Mouse (Mus musculus) hindbrain, embryonic 14.5 days (tissue): ENCODE data around the gene Amph. TPM values are rescaled to one million over a fixed set of nuclear protein-coding genes. Genes with fewer than 3 reads are reported as not detected.
"Not testable (repeated sequence)": the region's sequence is repeated elsewhere in the genome, so short reads cannot be mapped to it uniquely, and the experiment has no call there.

Experiments used
- ATAC-seq: fragments of 200-750 bp; cut with Nextera tagmentation; 2 replicates; pipeline ENCODE4 v1.8.0; 2017; ENCODE audit warnings: moderate number of reproducible peaks, mild to moderate bottlenecking, moderate TSS enrichment, moderate library complexity; ENCODE audit not compliant: low FRiP score
- DNase-seq: peaks from one replicate; pipeline ENCODE4 v3.0.0-alpha.2; 2015; ENCODE audit warnings: low spot score
- H3K27ac ChIP-seq: fragments of 300-500 bp; sonication (generic); 2 replicates; pipeline ENCODE4 v1.5.1; 2014; ENCODE audit warnings: mild to moderate bottlenecking, moderate library complexity
- H3K27me3 ChIP-seq: fragments of 300-500 bp; sonication (generic); 2 replicates; pipeline ENCODE4 v1.6.1; 2014; ENCODE audit warnings: mild to moderate bottlenecking, low read length, mixed read lengths; ENCODE audit not compliant: control insufficient read depth, insufficient read depth
- H3K36me3 ChIP-seq: fragments of 300-500 bp; sonication (generic); replicated peaks from 2 replicates; pipeline ENCODE4 v1.6.1; 2014; ENCODE audit not compliant: control insufficient read depth, insufficient read depth
- H3K4me1 ChIP-seq: fragments of 300-500 bp; sonication (generic); replicated peaks from 2 replicates; pipeline ENCODE4 v1.6.1; 2014; ENCODE audit warnings: antibody characterized with exemption, low read length, mixed read lengths; ENCODE audit not compliant: control insufficient read depth, insufficient read depth
- H3K4me2 ChIP-seq: fragments of 300-500 bp; sonication (generic); replicated peaks from 2 replicates; pipeline ENCODE4 v1.6.1; 2014; ENCODE audit warnings: mild to moderate bottlenecking, moderate library complexity
- H3K4me3 ChIP-seq: fragments of 300-500 bp; sonication (generic); replicated peaks from 2 replicates; pipeline ENCODE4 v1.5.1; 2014; ENCODE audit warnings: mild to moderate bottlenecking, low read length
- H3K9ac ChIP-seq: fragments of 300-500 bp; sonication (generic); 2 replicates; pipeline ENCODE4 v1.6.1; 2014
- H3K9me3 ChIP-seq: fragments of 300-500 bp; sonication (generic); 2 replicates; pipeline ENCODE4 v1.6.1; 2016; ENCODE audit warnings: low read length; ENCODE audit not compliant: control insufficient read depth
- WGBS: fragments of 180-500 bp; shearing (Covaris S2); extraction: QIAGEN DNeasy Blood & Tissue Kit; methylation state at CpG from one replicate; pipeline ENCODE4 v1.1.7; 2014; 5-methylcytosine and 5-hydroxymethylcytosine counted together
- polyA plus RNA-seq: library from polyadenylated mRNA; unstranded; fragments of >200 nt; fragmentation: Nextera tagmentation; extraction: Ambion mirVana; gene quantifications from 2 replicates; pipeline ENCODE4 v1.2.1, GENCODE M21; 2014

Gene Amph
- polyA plus RNA-seq = 76.8 and 88.0 TPM in 2 replicates

DNA sequence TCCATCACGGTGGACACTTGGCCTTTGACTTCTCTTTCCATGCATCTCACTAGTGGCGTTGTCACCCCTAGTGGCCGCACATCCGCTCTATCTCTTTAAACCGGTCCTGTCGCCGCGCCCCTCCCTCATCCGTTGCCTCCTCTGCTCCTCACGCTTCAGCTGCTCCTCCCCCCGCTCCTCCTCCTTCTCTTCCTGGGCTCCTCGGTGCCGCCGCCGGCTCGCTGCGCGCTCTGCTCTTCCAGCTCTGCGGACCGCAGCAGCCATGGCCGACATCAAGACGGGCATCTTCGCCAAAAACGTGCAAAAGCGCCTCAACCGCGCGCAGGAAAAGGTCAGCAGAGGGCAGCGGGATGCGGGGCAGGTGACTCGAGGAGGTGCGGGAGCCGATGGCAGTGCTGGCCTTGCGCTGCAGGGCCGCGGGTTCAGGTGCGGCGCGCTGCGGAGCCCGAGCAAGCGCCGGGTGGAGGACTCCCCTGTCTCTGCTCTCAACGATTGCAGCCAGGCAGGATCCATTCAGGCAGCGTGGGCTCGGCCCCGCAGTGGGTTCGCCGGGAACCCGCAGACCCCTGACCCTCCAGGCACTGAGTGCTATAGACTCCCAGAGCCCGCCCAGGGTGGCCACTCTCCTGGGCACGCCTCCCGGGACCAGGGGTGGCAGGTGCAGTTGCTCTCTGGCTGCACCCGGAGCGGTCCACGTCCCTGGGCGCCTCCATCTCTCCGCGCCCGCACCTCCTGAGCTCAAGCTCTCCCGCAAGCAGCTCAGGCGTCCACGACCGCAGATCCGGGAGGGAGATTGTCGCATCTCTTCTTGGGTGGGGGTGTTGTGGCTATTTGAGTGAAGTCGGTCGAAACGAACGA lies at the start of gene Amph:
Gene Amph, plus strand, starts transcription at position 35 of the 858 bp plus-strand sequence.
- peak within 1 kb of the TSS; percentile 84 for H3K9ac ChIP-seq
- H3K4me3 ChIP-seq = peak within 1 kb of the TSS; percentile 81
- no peaks in the 10 kb centered on the region for H3K36me3 ChIP-seq
- under 1% methylated on average over 70 of the region's 70 CpGs for WGBS
- peak; percentile 97 for ATAC-seq
- peak within 1 kb of the TSS; percentile 55 for H3K4me2 ChIP-seq
- peaks cover 16% of the 10 kb centered on the region; the same call in 1 of the 2 replicates for H3K4me1 ChIP-seq
- no peaks in the 10 kb centered on the region for H3K9me3 ChIP-seq
- H3K27me3 ChIP-seq = no peaks in the 10 kb centered on the region
- peak; percentile 80 for DNase-seq
- H3K27ac ChIP-seq = peak within 1 kb of the TSS; percentile 91

DNA sequence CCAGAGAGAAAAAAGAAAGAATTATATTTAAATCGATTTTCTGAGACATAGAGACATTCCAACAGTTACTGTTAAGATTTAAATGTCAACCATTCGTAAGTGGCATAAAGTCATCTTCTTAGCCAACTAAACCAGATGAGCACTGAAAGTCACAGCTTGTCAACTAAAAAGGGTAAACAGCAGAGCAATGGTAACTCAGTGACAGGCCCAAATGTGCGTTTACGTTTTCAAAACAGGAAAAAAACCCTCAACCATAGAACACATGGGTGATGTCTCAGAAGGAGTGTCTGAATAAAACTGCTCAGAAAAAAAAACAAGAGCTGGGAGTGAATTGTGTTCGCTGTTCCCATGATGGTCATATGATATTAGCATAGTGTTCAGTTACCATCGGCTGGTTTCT lies 44.4 kb upstream of the Amph start:
- Histone ChIP-seq H3K4me1 (no peaks in the 10 kb centered on the region), H3K9me3 (no peaks in the 10 kb centered on the region), H3K36me3 (no peaks in the 10 kb centered on the region), H3K4me3 (no peak overlapping the region), H3K27me3 (no peaks in the 10 kb centered on the region), H3K9ac (no peak overlapping the region), H3K27ac (no peak overlapping the region), H3K4me2 (no peak overlapping the region)
- 93% methylated on average over 6 of the region's 6 CpGs for WGBS
- DNase-seq (no peak), ATAC-seq (no peak)

DNA sequence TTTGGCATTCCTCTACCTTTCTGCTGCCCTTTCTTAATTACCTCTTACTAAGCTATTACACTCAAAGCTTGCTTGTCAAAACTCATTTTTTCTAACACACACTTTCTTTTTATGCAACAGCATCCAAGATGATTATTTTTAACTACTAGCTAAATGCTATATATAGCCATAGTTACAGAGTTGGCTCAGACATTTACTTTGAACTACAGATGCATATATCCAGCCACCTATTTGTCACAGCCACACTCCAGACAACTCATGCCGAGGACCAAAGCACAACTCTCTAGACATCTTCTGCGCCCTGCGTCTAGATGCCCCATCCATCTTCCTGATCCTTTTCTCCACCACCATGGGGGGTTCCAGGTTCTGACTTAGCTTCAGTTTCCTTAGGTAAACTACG lies 33.2 kb upstream of the Amph start:
- Histone ChIP-seq H3K36me3 (no peaks in the 10 kb centered on the region), H3K4me3 (no peak overlapping the region), H3K9me3 (no peaks in the 10 kb centered on the region), H3K9ac (no peak overlapping the region), H3K4me2 (no peak overlapping the region), H3K27ac (no peak overlapping the region), H3K27me3 (no peaks in the 10 kb centered on the region), H3K4me1 (no peaks in the 10 kb centered on the region)
- 72% methylated on average over 4 of the region's 4 CpGs for WGBS
- no peak for ATAC-seq
- no peak for DNase-seq

DNA sequence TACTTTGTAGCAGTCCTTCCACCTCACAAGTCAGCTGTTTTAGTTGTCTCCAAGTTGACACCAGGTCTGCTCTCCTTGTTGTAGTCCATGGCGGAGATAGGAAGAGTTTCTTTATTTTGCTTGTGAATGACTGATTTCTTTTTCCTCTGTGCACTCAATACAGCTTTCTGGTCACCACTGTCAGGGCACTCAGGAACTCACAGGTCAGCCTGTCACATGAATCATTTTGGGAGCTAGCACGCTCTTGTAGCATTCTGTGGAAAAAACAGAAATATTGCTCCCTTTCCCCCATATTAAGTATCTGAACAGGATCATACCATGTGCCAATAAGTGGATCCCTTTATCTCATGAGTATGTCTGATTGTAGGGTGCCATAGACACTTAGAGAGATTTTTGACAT lies 14.8 kb upstream of the Amph start:
- not testable (repeated sequence) for H3K27ac ChIP-seq, H3K4me3 ChIP-seq, H3K9ac ChIP-seq, H3K36me3 ChIP-seq, H3K9me3 ChIP-seq, H3K4me2 ChIP-seq, H3K27me3 ChIP-seq, H3K4me1 ChIP-seq, ATAC-seq, DNase-seq
- WGBS = 64% methylated on average over 1 of the region's 2 CpGs

DNA sequence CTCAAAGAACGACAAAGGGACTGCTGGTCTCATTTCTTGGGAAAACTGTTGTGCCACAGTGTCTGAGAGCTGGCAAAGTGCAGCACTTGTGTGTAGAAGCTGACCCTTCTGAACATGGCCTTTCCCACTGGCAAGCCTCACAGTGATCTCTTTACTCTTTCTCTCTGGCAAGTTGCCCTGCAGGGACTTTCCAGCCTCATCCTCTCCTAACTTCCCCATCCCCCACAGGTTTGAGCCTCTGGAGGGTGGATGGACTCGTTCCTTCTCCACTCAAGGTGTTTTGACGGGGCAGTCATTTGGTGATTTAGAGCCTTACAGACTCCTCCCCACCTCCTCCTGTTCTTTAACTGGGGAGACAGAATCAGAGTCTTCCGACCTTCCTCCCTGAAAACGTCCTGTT lies 319 bp upstream of the Amph start:
- no peak for DNase-seq
- Histone ChIP-seq H3K9me3 (no peaks in the 10 kb centered on the region), H3K27ac (0 out of 2 replicates have a peak overlapping the region, but pooled peaks have one; percentile 91), H3K4me3 (peak overlapping the region; percentile 81), H3K36me3 (no peaks in the 10 kb centered on the region), H3K4me1 (peaks cover 10% of the 10 kb centered on the region; the same call in 1 of the 2 replicates), H3K4me2 (peak overlapping the region; percentile 55), H3K9ac (peak overlapping the region; percentile 84), H3K27me3 (no peaks in the 10 kb centered on the region)
- no peak; the same call in 1 of the 2 replicates for ATAC-seq
- WGBS = 13% methylated on average over 5 of the region's 5 CpGs

DNA sequence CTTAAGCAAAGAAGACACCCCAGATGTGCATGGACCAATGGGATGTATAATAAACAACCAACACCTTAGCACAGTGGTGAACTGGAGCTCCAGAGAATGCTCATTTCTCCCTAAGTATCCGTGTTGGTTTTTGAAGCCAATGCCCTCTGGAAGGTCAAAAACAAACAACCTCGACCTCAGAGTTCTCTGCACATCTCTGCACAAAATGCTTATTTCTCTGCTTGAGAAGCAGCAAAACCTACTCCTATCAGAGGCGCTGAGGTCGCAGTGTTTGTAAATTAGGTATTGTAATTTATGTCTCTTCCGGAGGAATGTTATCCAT lies 985 bp downstream of the Amph start:
- Histone ChIP-seq H3K27me3 (no peaks in the 10 kb centered on the region), H3K9ac (peak overlapping the region; percentile 84), H3K9me3 (no peaks in the 10 kb centered on the region), H3K4me2 (peak overlapping the region; percentile 55), H3K4me3 (peak overlapping the region; percentile 81), H3K36me3 (no peaks in the 10 kb centered on the region), H3K27ac (peak overlapping the region; percentile 91), H3K4me1 (peaks cover 21% of the 10 kb centered on the region; the same call in 1 of the 2 replicates)
- peak; percentile 35; the same call in 1 of the 2 replicates for ATAC-seq
- DNase-seq = peak; percentile 39
- 10% methylated on average over 5 of the region's 5 CpGs for WGBS

DNA sequence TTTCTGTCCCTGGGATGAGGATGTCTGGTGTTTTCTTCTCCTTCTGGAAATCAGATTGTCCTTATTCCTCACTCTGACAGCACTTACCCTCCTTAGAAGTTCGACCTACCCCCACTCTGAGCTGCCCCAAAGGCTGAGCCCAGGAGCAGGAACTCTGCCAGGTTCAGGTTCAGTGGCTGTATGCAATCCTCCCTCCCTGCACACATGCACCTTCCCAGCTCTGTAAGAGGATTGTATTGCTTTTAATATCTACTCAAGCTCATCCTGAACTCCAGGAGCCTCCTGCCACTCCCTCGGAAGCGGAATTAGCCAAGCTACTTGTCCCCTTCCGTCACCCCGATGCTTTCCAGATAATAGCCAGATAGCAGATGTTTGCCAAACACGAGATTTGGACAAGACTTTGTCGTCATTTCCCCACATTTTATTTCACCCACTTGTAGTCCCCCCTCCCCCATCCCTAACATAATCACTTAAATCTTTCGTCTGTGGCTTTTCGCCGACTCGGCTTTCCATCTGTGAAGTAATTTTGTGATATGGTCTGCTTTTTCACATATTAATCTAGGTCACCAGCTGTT lies 1.7 kb downstream of the Amph start:
- H3K4me3 ChIP-seq = peak overlapping the region; percentile 81
- H3K36me3 ChIP-seq = no peaks in the 10 kb centered on the region
- ATAC-seq (no peak), DNase-seq (no peak)
- H3K4me1 ChIP-seq = peaks cover 21% of the 10 kb centered on the region; the same call in 1 of the 2 replicates
- no peak overlapping the region for H3K27ac ChIP-seq
- H3K9ac ChIP-seq = peak overlapping the region; percentile 84
- 60% methylated on average over 11 of the region's 11 CpGs for WGBS
- peak overlapping the region; percentile 55 for H3K4me2 ChIP-seq
- no peaks in the 10 kb centered on the region for H3K27me3 ChIP-seq
- H3K9me3 ChIP-seq = no peaks in the 10 kb centered on the region

DNA sequence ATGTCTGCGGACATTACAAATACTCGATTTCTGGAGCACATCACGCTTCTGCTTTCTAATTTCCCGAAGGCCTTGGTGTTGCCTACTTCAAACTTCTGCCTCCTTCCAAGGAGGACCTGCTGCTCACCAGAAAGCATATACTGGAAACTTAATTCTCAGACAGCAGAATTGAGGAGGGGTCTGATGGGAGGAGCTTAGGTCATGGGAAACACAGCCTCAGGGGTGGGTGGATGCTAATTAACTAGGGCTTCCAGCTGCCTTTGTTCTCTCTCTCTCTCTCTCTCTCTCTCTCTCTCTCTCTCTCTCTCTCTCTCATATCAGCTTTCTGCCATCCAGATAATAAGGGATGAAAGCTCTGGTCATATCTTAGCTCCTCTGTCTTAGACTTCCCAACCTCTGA lies 5.6 kb downstream of the Amph start:
- WGBS = 76% methylated on average over 4 of the region's 4 CpGs
- DNase-seq = no peak
- Histone ChIP-seq H3K36me3 (no peaks in the 10 kb centered on the region), H3K27ac (no peak overlapping the region), H3K9me3 (no peaks in the 10 kb centered on the region), H3K4me3 (no peak overlapping the region), H3K9ac (no peak overlapping the region), H3K27me3 (no peaks in the 10 kb centered on the region), H3K4me2 (no peak overlapping the region), H3K4me1 (peaks cover 17% of the 10 kb centered on the region; the same call in 1 of the 2 replicates)
- no peak for ATAC-seq

DNA sequence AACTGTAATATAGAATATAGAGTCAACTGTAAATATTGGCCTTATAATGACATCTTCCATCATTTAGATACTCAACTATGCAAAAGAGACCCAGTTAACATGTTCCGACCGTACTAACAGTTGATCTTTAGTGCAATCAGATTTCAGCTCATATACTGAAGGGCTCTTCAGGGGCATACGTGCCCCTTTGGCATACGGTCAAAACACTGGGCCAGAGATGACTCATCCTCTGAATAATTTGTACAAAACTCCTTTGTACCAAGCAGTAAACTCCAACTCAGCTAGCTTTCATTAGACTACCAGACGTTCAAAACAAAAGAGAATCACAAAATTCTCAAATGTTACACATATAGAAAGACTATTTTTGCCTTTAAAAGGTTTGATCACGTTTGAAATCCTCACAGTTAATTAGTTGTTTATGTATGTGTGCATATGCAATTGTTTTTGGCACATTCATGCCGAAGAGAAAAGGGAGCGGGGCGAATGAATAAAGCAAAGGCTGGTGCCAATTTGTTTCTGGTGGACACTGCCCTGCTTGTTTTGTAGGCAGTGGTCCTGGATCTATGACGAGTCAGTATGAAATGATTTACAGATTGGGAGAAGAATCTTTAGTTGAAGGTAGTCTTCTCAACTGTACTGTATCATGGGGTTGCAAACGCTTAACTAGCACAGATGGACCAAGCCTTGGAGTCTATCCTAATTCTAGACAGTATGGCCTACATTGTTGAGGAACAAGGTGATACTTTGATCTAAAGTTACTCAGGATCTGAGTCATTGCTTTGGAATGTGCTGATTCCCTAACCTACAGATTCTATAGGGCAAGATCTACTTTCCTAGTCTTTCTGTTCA lies 8.3 kb downstream of the Amph start:
- WGBS = 85% methylated on average over 11 of the region's 11 CpGs
- no peak for DNase-seq

More for the DNA sequence above, 8.3 kb downstream of the Amph start:
- Histone ChIP-seq H3K4me1 (peaks cover 12% of the 10 kb centered on the region; the same call in 1 of the 2 replicates), H3K36me3 (no peaks in the 10 kb centered on the region), H3K4me3 (no peak overlapping the region), H3K27ac (no peak overlapping the region), H3K9me3 (no peaks in the 10 kb centered on the region), H3K27me3 (no peaks in the 10 kb centered on the region), H3K9ac (no peak overlapping the region), H3K4me2 (no peak overlapping the region)
- no peak for ATAC-seq
